Mouse (Mus musculus) testis, postnatal 14 days (tissue): Measurements from ENCODE around the gene Il1a.

Source experiments
- DNase-seq: peaks from one replicate; pipeline ENCODE4 v3.0.0; 2021; ENCODE audit warnings: low spot score

Gene Il1a

GRCm38 (mm10) chr2:129263073-129263472 lies 46.7 kb downstream of the Il1a start:
- no peak for DNase-seq

- no peak for DNase-seq
These were observed 48.5 kb downstream of the Il1a start for GRCm38 (mm10) chr2:129261151-129261794.

GRCm38 (mm10) chr2:129260646-129261045 lies 49.1 kb downstream of the Il1a start:
- no peak for DNase-seq

- peak; percentile 40 for DNase-seq
These were observed 51.1 kb downstream of the Il1a start for GRCm38 (mm10) chr2:129258475-129259211.

- no peak for DNase-seq
These were observed 51.7 kb downstream of the Il1a start for GRCm38 (mm10) chr2:129258056-129258455.

GRCm38 (mm10) chr2:129256006-129256405 lies 53.8 kb downstream of the Il1a start:
- DNase-seq = no peak

GRCm38 (mm10) chr2:129254076-129254475 lies 55.7 kb downstream of the Il1a start:
- no peak for DNase-seq

GRCm38 (mm10) chr2:129253631-129253970 lies 56.2 kb downstream of the Il1a start:
- no peak for DNase-seq

GRCm38 (mm10) chr2:129252836-129253630 lies 56.7 kb downstream of the Il1a start:
- DNase-seq = no peak
